Mouse (Mus musculus) C2C12 (cell line): ENCODE results near the gene Trio. TPM values are rescaled to one million over a fixed set of nuclear protein-coding genes. Genes with fewer than 3 reads are reported as not detected.

Source experiments
- H3K27me3 ChIP-seq: one replicate; pipeline ENCODE4 v1.6.1; 2011; ENCODE audit not compliant: control insufficient read depth, insufficient read depth, insufficient read length
- H3K36me3 ChIP-seq: one replicate; pipeline ENCODE4 v1.6.1; 2011; ENCODE audit not compliant: control insufficient read depth, insufficient read depth
- H3K4me3 ChIP-seq: one replicate; pipeline ENCODE4 v1.5.1; 2011; ENCODE audit warnings: mild to moderate bottlenecking, control low read depth; ENCODE audit not compliant: poor library complexity, insufficient read depth, severe bottlenecking
- H3K79me2 ChIP-seq: one replicate; pipeline ENCODE4 v1.6.1; 2011; ENCODE audit not compliant: control insufficient read depth, insufficient read depth
- H3K79me3 ChIP-seq: one replicate; pipeline ENCODE4 v1.6.1; 2011; ENCODE audit warnings: low read depth, control low read depth
- H3ac ChIP-seq: one replicate; pipeline ENCODE3; 2011; ENCODE audit warnings: low read depth; ENCODE audit not compliant: control insufficient read depth, insufficient read length
- CEBPB ChIP-seq: IDR thresholded peaks from one replicate; pipeline ENCODE4 v1.6.1; 2011; ENCODE audit warnings: low read depth, mild to moderate bottlenecking, control low read depth, moderate library complexity
- CTCF ChIP-seq: IDR thresholded peaks from one replicate; pipeline ENCODE4 v1.5.1; 2011; ENCODE audit not compliant: control insufficient read depth, insufficient read depth, insufficient read length
- FOSL1 ChIP-seq: IDR thresholded peaks from one replicate; pipeline ENCODE4 v1.8.0; 2011; ENCODE audit warnings: mild to moderate bottlenecking, low read length; ENCODE audit not compliant: poor library complexity, insufficient read depth, severe bottlenecking
- MAX ChIP-seq: IDR thresholded peaks from one replicate; pipeline ENCODE4 v1.6.1; 2011; ENCODE audit warnings: mild to moderate bottlenecking, control low read depth
- MYOD1 ChIP-seq: IDR thresholded peaks from one replicate; pipeline ENCODE4 v1.6.1; 2011; ENCODE audit warnings: low read depth; ENCODE audit not compliant: control insufficient read depth, insufficient read length
- MYOG ChIP-seq: IDR thresholded peaks from one replicate; pipeline ENCODE4 v1.6.1; 2011; ENCODE audit not compliant: control insufficient read depth, insufficient read length; ENCODE audit errors: extremely low read depth
- USF1 ChIP-seq: IDR thresholded peaks from one replicate; pipeline ENCODE4 v1.6.1; 2011; ENCODE audit warnings: low read depth, mild to moderate bottlenecking, control low read depth, moderate library complexity
- polyA plus RNA-seq: library from polyadenylated mRNA; unstranded; fragments of >200 nt; fragmentation: generic; extraction: Trizol; gene quantifications from one replicate; pipeline ENCODE4 v1.2.1, GENCODE M21; 2012; ENCODE audit warnings: missing spikeins

The Trio gene
- polyA plus RNA-seq, 1 experiment = 26.2 TPM

- H3K27me3 ChIP-seq = no peaks in the 10 kb centered on the region
- no peak for TF ChIP-seq USF1
- TF ChIP-seq FOSL1 = no peak
- TF ChIP-seq CTCF = no peak
- TF ChIP-seq CEBPB = no peak
- no peak for TF ChIP-seq MYOG
- TF ChIP-seq MYOD1 = no peak
- TF ChIP-seq MAX = no peak
- H3K79me3 ChIP-seq = no peaks in the 10 kb centered on the region
- H3K79me2 ChIP-seq = no peaks in the 10 kb centered on the region
- H3K36me3 ChIP-seq = no peaks in the 10 kb centered on the region
- no peak overlapping the region for H3K4me3 ChIP-seq
- H3ac ChIP-seq = no peak overlapping the region
Measured at GRCm38 (mm10) chr15:28066468-28066867, 40.8 kb upstream of the Trio start.

GRCm38 (mm10) chr15:28065572-28065971 lies 39.9 kb upstream of the Trio start:
- Histone ChIP-seq H3K36me3 (no peaks in the 10 kb centered on the region), H3K27me3 (no peaks in the 10 kb centered on the region), H3K4me3 (no peak overlapping the region), H3ac (no peak overlapping the region), H3K79me3 (no peaks in the 10 kb centered on the region), H3K79me2 (no peaks in the 10 kb centered on the region)
- TF ChIP-seq MAX = no peak
- no peak for TF ChIP-seq CEBPB
- no peak for TF ChIP-seq CTCF
- TF ChIP-seq FOSL1 = no peak
- no peak for TF ChIP-seq MYOD1
- no peak for TF ChIP-seq USF1
- no peak for TF ChIP-seq MYOG

- no peak overlapping the region for H3ac ChIP-seq
- TF ChIP-seq CTCF = no peak
- TF ChIP-seq USF1 = no peak
- H3K79me3 ChIP-seq = no peaks in the 10 kb centered on the region
- no peak overlapping the region for H3K4me3 ChIP-seq
- no peaks in the 10 kb centered on the region for H3K79me2 ChIP-seq
- H3K27me3 ChIP-seq = no peaks in the 10 kb centered on the region
- H3K36me3 ChIP-seq = no peaks in the 10 kb centered on the region
Measured at GRCm38 (mm10) chr15:28064733-28065088, 39.1 kb upstream of the Trio start.

GRCm38 (mm10) chr15:28064081-28064732 lies 38.6 kb upstream of the Trio start:
- H3ac ChIP-seq = no peak overlapping the region
- no peaks in the 10 kb centered on the region for H3K36me3 ChIP-seq
- H3K79me2 ChIP-seq = no peaks in the 10 kb centered on the region
- no peaks in the 10 kb centered on the region for H3K27me3 ChIP-seq
- H3K4me3 ChIP-seq = no peak overlapping the region
- TF ChIP-seq CTCF (no peak), FOSL1 (no peak), USF1 (no peak)
- H3K79me3 ChIP-seq = no peaks in the 10 kb centered on the region

GRCm38 (mm10) chr15:28063466-28063865 lies 37.8 kb upstream of the Trio start:
- no peak overlapping the region for H3K4me3 ChIP-seq
- H3K79me3 ChIP-seq = no peaks in the 10 kb centered on the region
- no peaks in the 10 kb centered on the region for H3K27me3 ChIP-seq
- no peaks in the 10 kb centered on the region for H3K36me3 ChIP-seq
- no peak overlapping the region for H3ac ChIP-seq
- no peaks in the 10 kb centered on the region for H3K79me2 ChIP-seq
- TF ChIP-seq MYOD1 (no peak), USF1 (peak; percentile 78), FOSL1 (peak; percentile 39)

GRCm38 (mm10) chr15:28062016-28062415 lies 36.4 kb upstream of the Trio start:
- no peaks in the 10 kb centered on the region for H3K79me3 ChIP-seq
- TF ChIP-seq USF1 (no peak), FOSL1 (no peak), CEBPB (no peak), CTCF (no peak), MAX (no peak), MYOD1 (no peak), MYOG (no peak)
- H3K79me2 ChIP-seq = no peaks in the 10 kb centered on the region
- no peaks in the 10 kb centered on the region for H3K36me3 ChIP-seq
- H3ac ChIP-seq = no peak overlapping the region
- no peaks in the 10 kb centered on the region for H3K27me3 ChIP-seq
- no peak overlapping the region for H3K4me3 ChIP-seq
